Mouse (Mus musculus): ENCODE measurements around the gene Fancc.

GRCm38 (mm10) chr13:63499489-63499888 is 2.4 kb upstream of the Fancc start:
- TF ChIP-seq POLR2A (IDR thresholded peaks at IDR 0.05; ENCODE audit: borderline replicate concordance, insufficient read depth, low read length) (no peak), CTCF (IDR thresholded peaks at IDR 0.05; ENCODE audit: borderline replicate concordance, insufficient read depth, low read depth, low read length) (no peak)
